ENCODE assay signal across 8 mouse cellular contexts in genomic region chr11:69901406-69901846, GRCm38 (mm10). TPM values are rescaled to one million over a fixed set of nuclear protein-coding genes. Genes with fewer than 3 reads are reported as not detected.
DNase-seq lines count a peak whose midpoint lies in the region; ATAC-seq and TF ChIP-seq lines count a peak whose summit lies in the region.

No protein-coding gene starts in this region.

- no peaks in the 10 kb centered on the region for H3K9me3 ChIP-seq in embryonic facial prominence, embryonic 13.5 days
- no peaks in the 10 kb centered on the region for H3K9me3 ChIP-seq in limb, embryonic 12.5 days
- H3K9me3 ChIP-seq in midbrain, embryonic 14.5 days (ENCODE audit: control insufficient read depth, low read length), result no peaks in the 10 kb centered on the region

- no peaks in the 10 kb centered on the region for H3K27me3 ChIP-seq in embryonic facial prominence, embryonic 13.5 days
- H3K27me3 ChIP-seq in kidney, adult 2 months (replicated peaks; ENCODE audit: control insufficient read depth, insufficient read depth, low read length), result no peaks in the 10 kb centered on the region
- H3K27me3 ChIP-seq in limb, embryonic 12.5 days, result no peaks in the 10 kb centered on the region
- H3K27me3 ChIP-seq in midbrain, embryonic 14.5 days (ENCODE audit: control insufficient read depth, insufficient read depth, low read length), result no peaks in the 10 kb centered on the region

- peak overlapping the region; percentile 78 for H3K4me3 ChIP-seq in embryonic facial prominence, embryonic 13.5 days
- H3K4me3 ChIP-seq in kidney, adult 2 months (ENCODE audit: insufficient read depth, low read depth, low read length), result peak overlapping the region; percentile 67
- H3K4me3 ChIP-seq in limb, embryonic 12.5 days (replicated peaks), result peak overlapping the region; percentile 95
- peak overlapping the region; percentile 88 for H3K4me3 ChIP-seq in midbrain, embryonic 14.5 days (replicated peaks; ENCODE audit: low read depth, low read length)

- H3K27ac ChIP-seq in embryonic facial prominence, embryonic 13.5 days, result peak overlapping the region; percentile 97
- peak overlapping the region; percentile 96 for H3K27ac ChIP-seq in kidney, adult 2 months (ENCODE audit: insufficient read depth, low read depth, low read length)
- peak overlapping the region; percentile 99 for H3K27ac ChIP-seq in limb, embryonic 12.5 days
- peak overlapping the region; percentile 97 for H3K27ac ChIP-seq in midbrain, embryonic 14.5 days (replicated peaks; ENCODE audit: low read depth, low read length)

- under 1% methylated on average over 42 of the region's 42 CpGs for WGBS in embryonic facial prominence, embryonic 13.5 days
- WGBS in kidney, adult 2 months, result under 1% methylated on average over 42 of the region's 42 CpGs
- under 1% methylated on average over 42 of the region's 42 CpGs for WGBS in limb, embryonic 12.5 days
- WGBS in midbrain, embryonic 14.5 days, result under 1% methylated on average over 42 of the region's 42 CpGs

- peaks cover 28% of the 10 kb centered on the region for H3K4me1 ChIP-seq in embryonic facial prominence, embryonic 13.5 days
- H3K4me1 ChIP-seq in kidney, adult 2 months (ENCODE audit: control insufficient read depth, insufficient read depth, low read length), result peaks cover 3% of the 10 kb centered on the region; the same call in 1 of the 2 replicates
- peaks cover 32% of the 10 kb centered on the region for H3K4me1 ChIP-seq in limb, embryonic 12.5 days (replicated peaks)
- H3K4me1 ChIP-seq in midbrain, embryonic 14.5 days (ENCODE audit: control insufficient read depth, insufficient read depth, low read length), result peaks cover 25% of the 10 kb centered on the region

- ATAC-seq in embryonic facial prominence, embryonic 13.5 days (ENCODE audit: insufficient number of reproducible peaks, insufficient read depth, low FRiP score, low TSS enrichment, low read depth), result peak; percentile 76
- ATAC-seq in limb, embryonic 12.5 days (ENCODE audit: insufficient number of reproducible peaks, insufficient read depth, low FRiP score, low TSS enrichment, low read depth), result peak; percentile 58
- peak; percentile 76 for ATAC-seq in midbrain, embryonic 14.5 days (ENCODE audit: low FRiP score, low TSS enrichment)

- TF ChIP-seq POLR2A in kidney, adult 2 months (IDR thresholded peaks at IDR 0.05; ENCODE audit: low read depth, low read length), result no peak

- TF ChIP-seq CTCF in kidney, adult 2 months (conservative IDR thresholded peaks at IDR 0.05; ENCODE audit: insufficient read depth, insufficient read length, low read depth, low read length), result no peak

- peak; percentile 99 for DNase-seq in 416B (ENCODE audit: low read depth)
- DNase-seq in adrenal gland, postnatal 4 days (ENCODE audit: low spot score in 2 of 2), result peak; percentile 68 to 87
- DNase-seq in heart, adult 18-20 months, result peak; percentile 95 to 98
- peak; percentile 98 for DNase-seq in kidney, adult 2 months
- peak; percentile 98 for DNase-seq in midbrain, embryonic 14.5 days
- DNase-seq in spleen, adult 12 weeks (ENCODE audit: low spot score), result peak; percentile 85

- peak overlapping the region; percentile 96 for H3K9ac ChIP-seq in embryonic facial prominence, embryonic 13.5 days
- H3K9ac ChIP-seq in limb, embryonic 12.5 days (replicated peaks), result peak overlapping the region; percentile 97
- H3K9ac ChIP-seq in midbrain, embryonic 14.5 days (replicated peaks; ENCODE audit: low read length), result peak overlapping the region; percentile 87

- H3K4me2 ChIP-seq in embryonic facial prominence, embryonic 13.5 days, result peak overlapping the region; percentile 83
- H3K4me2 ChIP-seq in limb, embryonic 12.5 days, result peak overlapping the region; percentile 84
- peak overlapping the region; percentile 91 for H3K4me2 ChIP-seq in midbrain, embryonic 14.5 days (ENCODE audit: low read length)

- peaks cover 33% of the 10 kb centered on the region for H3K36me3 ChIP-seq in embryonic facial prominence, embryonic 13.5 days
- no peaks in the 10 kb centered on the region for H3K36me3 ChIP-seq in kidney, adult 2 months (ENCODE audit: control insufficient read depth, insufficient read depth, low read length)
- peaks cover 41% of the 10 kb centered on the region for H3K36me3 ChIP-seq in limb, embryonic 12.5 days
- peaks cover 31% of the 10 kb centered on the region for H3K36me3 ChIP-seq in midbrain, embryonic 14.5 days (ENCODE audit: control insufficient read depth, insufficient read depth, low read length)

RNA-seq across cellular contexts. Expression of gene Neurl4, which starts 0.6 kb away (rescaled TPM):
- 10 to 100 TPM; 45.9 to 53.3 TPM for total RNA-seq in adrenal gland, postnatal 4 days (2021)
- polyA plus RNA-seq in embryonic facial prominence, embryonic 13.5 days (2015; fragmentation: Nextera tagmentation; extraction: Ambion mirVana), result 12.3 and 12.6 TPM in 2 replicates
- 10 to 100 TPM; 42.1 to 48.0 TPM for total RNA-seq in heart, adult 18-20 months (2021)
- polyA plus RNA-seq in kidney, adult 2 months (2012; rRNA removed), result 72.0 and 80.1 TPM in 2 replicates
- polyA plus RNA-seq in limb, embryonic 12.5 days (2016; fragmentation: Nextera tagmentation; extraction: Ambion mirVana), result 10.9 and 12.7 TPM in 2 replicates
- 27.5 and 29.0 TPM in 2 replicates for polyA plus RNA-seq in midbrain, embryonic 14.5 days (2014; fragmentation: Nextera tagmentation; extraction: Ambion mirVana)

RNA-seq across cellular contexts. Expression of gene 2810408A11Rik, which starts 0.6 kb away (rescaled TPM):
- total RNA-seq in adrenal gland, postnatal 4 days (2021), result 1 to 10 TPM; 4.8 to 5.6 TPM
- 14.8 and 15.6 TPM in 2 replicates for polyA plus RNA-seq in embryonic facial prominence, embryonic 13.5 days (2015; fragmentation: Nextera tagmentation; extraction: Ambion mirVana)
- under 1 TPM in 1 of 2 experiments, not detected in 1; 0.41 TPM for total RNA-seq in heart, adult 18-20 months (2021)
- polyA plus RNA-seq in kidney, adult 2 months (2012; rRNA removed), result 0.94 and 0.99 TPM in 2 replicates
- polyA plus RNA-seq in limb, embryonic 12.5 days (2016; fragmentation: Nextera tagmentation; extraction: Ambion mirVana), result 30.4 and 32.8 TPM in 2 replicates
- 9.4 and 13.0 TPM in 2 replicates for polyA plus RNA-seq in midbrain, embryonic 14.5 days (2014; fragmentation: Nextera tagmentation; extraction: Ambion mirVana)

RNA-seq across cellular contexts. Expression of gene Acap1, which starts 6.1 kb away (rescaled TPM):
- total RNA-seq in adrenal gland, postnatal 4 days (2021), result 1 to 10 TPM; 1.4 to 1.7 TPM
- polyA plus RNA-seq in embryonic facial prominence, embryonic 13.5 days (2015; fragmentation: Nextera tagmentation; extraction: Ambion mirVana), result 0.74 and 1.6 TPM in 2 replicates
- total RNA-seq in heart, adult 18-20 months (2021), result 1 to 10 TPM in 1 of 2 experiments, under 1 TPM in 1; 0.72 to 4.4 TPM
- polyA plus RNA-seq in kidney, adult 2 months (2012; rRNA removed), result 1.7 and 6.1 TPM in 2 replicates
- 0.90 and 1.5 TPM in 2 replicates for polyA plus RNA-seq in limb, embryonic 12.5 days (2016; fragmentation: Nextera tagmentation; extraction: Ambion mirVana)
- 0.17 and 0.30 TPM in 2 replicates for polyA plus RNA-seq in midbrain, embryonic 14.5 days (2014; fragmentation: Nextera tagmentation; extraction: Ambion mirVana)

RNA-seq across cellular contexts. Expression of gene Gps2, which starts 12.3 kb away (rescaled TPM):
- 10 to 100 TPM; 60.0 to 67.0 TPM for total RNA-seq in adrenal gland, postnatal 4 days (2021)
- 79.5 and 85.5 TPM in 2 replicates for polyA plus RNA-seq in embryonic facial prominence, embryonic 13.5 days (2015; fragmentation: Nextera tagmentation; extraction: Ambion mirVana)
- 10 to 100 TPM; 26.2 to 27.5 TPM for total RNA-seq in heart, adult 18-20 months (2021)
- polyA plus RNA-seq in kidney, adult 2 months (2012; rRNA removed), result 72.9 and 75.5 TPM in 2 replicates
- 92.0 and 93.5 TPM in 2 replicates for polyA plus RNA-seq in limb, embryonic 12.5 days (2016; fragmentation: Nextera tagmentation; extraction: Ambion mirVana)
- polyA plus RNA-seq in midbrain, embryonic 14.5 days (2014; fragmentation: Nextera tagmentation; extraction: Ambion mirVana), result 56.4 and 62.4 TPM in 2 replicates

RNA-seq across cellular contexts. Expression of gene Kctd11, which starts 20.2 kb away (rescaled TPM):
- total RNA-seq in adrenal gland, postnatal 4 days (2021), result 1 to 10 TPM; 3.4 to 4.1 TPM
- 3.8 and 4.4 TPM in 2 replicates for polyA plus RNA-seq in embryonic facial prominence, embryonic 13.5 days (2015; fragmentation: Nextera tagmentation; extraction: Ambion mirVana)
- 1 to 10 TPM; 2.0 to 2.5 TPM for total RNA-seq in heart, adult 18-20 months (2021)
- polyA plus RNA-seq in kidney, adult 2 months (2012; rRNA removed), result 4.8 TPM in 2 replicates
- polyA plus RNA-seq in limb, embryonic 12.5 days (2016; fragmentation: Nextera tagmentation; extraction: Ambion mirVana), result 3.7 and 4.4 TPM in 2 replicates
- 0.74 and 1.0 TPM in 2 replicates for polyA plus RNA-seq in midbrain, embryonic 14.5 days (2014; fragmentation: Nextera tagmentation; extraction: Ambion mirVana)

Comparison
In these comparisons a context has a peak if more than half of its experiments do, and no peak if none do; other contexts are left out.
1. Peak in every context shown above with its lines: DNase-seq, ATAC-seq, H3K4me3 ChIP-seq and H3K27ac ChIP-seq.